Mouse (Mus musculus) kidney, adult 10 weeks (tissue): Measurements from ENCODE around the gene Cd151. TPM values are rescaled to one million over a fixed set of nuclear protein-coding genes. Genes with fewer than 3 reads are reported as not detected.

ENCODE experiments used
- polyA plus RNA-seq: library from polyadenylated mRNA; stranded (reverse); fragments of 350-450 nt; fragmentation: Illumina TruSeq; extraction: RNeasy Lipid Tissue Mini Kit (QIAGEN cat#74804); gene quantifications from one replicate; pipeline ENCODE4 v1.2.3, GENCODE M21; 2014; ENCODE audit warnings: low read depth, low replicate concordance

Cd151 gene
- polyA plus RNA-seq, result 29.8 TPM

GRCm38 (mm10) chr7:141467230-141468030 is at the start of gene Cd151:
Gene Cd151, plus strand, starts transcription at chr7:141467392.

GRCm38 (mm10) chr7:141429310-141429709 is 37.9 kb upstream of the Cd151 start, which contains the start of gene Cend1:
Gene Cend1, minus strand, starts transcription at chr7:141429491.

GRCm38 (mm10) chr7:141437178-141438120 is 29.7 kb upstream of the Cd151 start, which contains the start of gene Slc25a22:
Gene Slc25a22, minus strand, starts transcription at chr7:141437892.

GRCm38 (mm10) chr7:141443828-141444237 is 23.4 kb upstream of the Cd151 start, which contains the start of gene Pidd1:
Gene Pidd1, minus strand, starts transcription at chr7:141444025.

GRCm38 (mm10) chr7:141447110-141447991 is 19.8 kb upstream of the Cd151 start, which contains the start of gene Rplp2:
Gene Rplp2, plus strand, starts transcription at chr7:141447370.

GRCm38 (mm10) chr7:141454967-141455551 is 12.1 kb upstream of the Cd151 start, which contains the start of gene Pnpla2:
Gene Pnpla2, plus strand, starts transcription at chr7:141455198.

GRCm38 (mm10) chr7:141460391-141461113 is 6.6 kb upstream of the Cd151 start, which contains the start of gene Cracr2b:
Gene Cracr2b, plus strand, starts transcription at chr7:141461094.

GRCm38 (mm10) chr7:141475011-141475804 is 8.0 kb downstream of the Cd151 start, which contains the start of the genes Polr2l and Tspan4:
Gene Polr2l, minus strand, starts transcription at chr7:141475132.
Gene Tspan4, plus strand, starts transcription at chr7:141475240.

Other genes starting within 250 kb of the Cd151 start
- 13.1 TPM for gene Phrf1, start 238.6 kb upstream of the Cd151 start, polyA plus RNA-seq
- gene Irf7, start 200.9 kb upstream of the Cd151 start, polyA plus RNA-seq, result 12.1 TPM
- 46.1 TPM for gene Cdhr5, start 190.6 kb upstream of the Cd151 start, polyA plus RNA-seq
- gene Sct, start 188.3 kb upstream of the Cd151 start, polyA plus RNA-seq, result not detected
- gene Drd4, start 175.4 kb upstream of the Cd151 start, polyA plus RNA-seq, result not detected
- gene Deaf1, start 139.7 kb upstream of the Cd151 start, polyA plus RNA-seq, result 1.0 TPM
- 17.9 TPM for gene Tmem80, start 139.7 kb upstream of the Cd151 start, polyA plus RNA-seq
- gene Eps8l2, start 128.5 kb upstream of the Cd151 start, polyA plus RNA-seq, result 6.2 TPM
- 14.4 TPM for gene Taldo1, start 75.2 kb upstream of the Cd151 start, polyA plus RNA-seq
- gene Gatd1, start 53.3 kb upstream of the Cd151 start, polyA plus RNA-seq, result 9.2 TPM
- not detected for gene Cend1, start 37.9 kb upstream of the Cd151 start, polyA plus RNA-seq
- 0.97 TPM for gene Slc25a22, start 29.5 kb upstream of the Cd151 start, polyA plus RNA-seq
- gene Pidd1, start 23.4 kb upstream of the Cd151 start, polyA plus RNA-seq, result 0.12 TPM
- 15.4 TPM for gene Rplp2, start 20.0 kb upstream of the Cd151 start, polyA plus RNA-seq
- 1.5 TPM for gene Pnpla2, start 12.2 kb upstream of the Cd151 start, polyA plus RNA-seq
- not detected for gene Cracr2b, start 6.3 kb upstream of the Cd151 start, polyA plus RNA-seq
- 3.3 TPM for gene Polr2l, start 7.7 kb downstream of the Cd151 start, polyA plus RNA-seq
- 2.3 TPM for gene Tspan4, start 7.8 kb downstream of the Cd151 start, polyA plus RNA-seq
- gene Chid1, start 72.5 kb downstream of the Cd151 start, polyA plus RNA-seq, result 3.5 TPM
- gene Ap2a2, start 94.8 kb downstream of the Cd151 start, polyA plus RNA-seq, result 131 TPM
- gene Muc6, start 187.9 kb downstream of the Cd151 start, polyA plus RNA-seq, result not detected
- not detected for gene Muc2, start 222.9 kb downstream of the Cd151 start, polyA plus RNA-seq